Mouse (Mus musculus) myocyte (in vitro differentiated cells): ENCODE results near the gene Nectin1. TPM values are rescaled to one million over a fixed set of nuclear protein-coding genes. Genes with fewer than 3 reads are reported as not detected.

ENCODE experiments used
- H3K27me3 ChIP-seq: one replicate; pipeline ENCODE4 v1.6.1; 2011; ENCODE audit not compliant: control insufficient read depth, insufficient read depth, insufficient read length
- H3K36me3 ChIP-seq: one replicate; pipeline ENCODE4 v1.6.1; 2011; ENCODE audit not compliant: control insufficient read depth, insufficient read depth
- H3K4me2 ChIP-seq: one replicate; pipeline ENCODE4 v1.6.1; 2011; ENCODE audit warnings: low read depth, control low read depth
- H3K4me3 ChIP-seq: one replicate; pipeline ENCODE4 v1.5.1; 2011; ENCODE audit warnings: mild to moderate bottlenecking, control low read depth, moderate library complexity
- H3K79me2 ChIP-seq: one replicate; pipeline ENCODE4 v1.6.1; 2011; ENCODE audit not compliant: control insufficient read depth, insufficient read depth
- H3ac ChIP-seq: one replicate; pipeline ENCODE4 v1.6.1; 2011; ENCODE audit not compliant: control insufficient read depth, insufficient read length
- CEBPB ChIP-seq: IDR thresholded peaks from 2 replicates; pipeline ENCODE4 v1.6.1; 2011; ENCODE audit warnings: mild to moderate bottlenecking, moderate library complexity; ENCODE audit not compliant: poor library complexity, insufficient read depth, severe bottlenecking
- E2F4 ChIP-seq: IDR thresholded peaks from one replicate; pipeline ENCODE4 v1.6.1; 2011; ENCODE audit warnings: mild to moderate bottlenecking, control low read depth, moderate library complexity; ENCODE audit not compliant: insufficient read depth
- MAX ChIP-seq: IDR thresholded peaks from one replicate; pipeline ENCODE4 v1.6.1; 2011; ENCODE audit warnings: low read depth, mild to moderate bottlenecking, control low read depth
- MYOD1 ChIP-seq, 3 experiments: IDR thresholded peaks; one replicate each; pipeline ENCODE4 v1.6.1; 2011; ENCODE audit warnings: control low read depth in 2 of 3, low read depth in 2 of 3, mild to moderate bottlenecking in 2 of 3, moderate library complexity in 1 of 3; ENCODE audit not compliant: insufficient read length in 2 of 3, control insufficient read depth in 1 of 3
- MYOG ChIP-seq, 3 experiments: IDR thresholded peaks; one replicate each; pipeline ENCODE4 v1.6.1; 2011; ENCODE audit warnings: control low read depth in 2 of 3, low read depth in 2 of 3, mild to moderate bottlenecking in 2 of 3; ENCODE audit not compliant: insufficient read length in 2 of 3, control insufficient read depth in 1 of 3, insufficient read depth in 1 of 3
- POLR2A ChIP-seq: IDR thresholded peaks from one replicate; pipeline ENCODE4 v1.6.1; 2011; ENCODE audit warnings: low read depth, mild to moderate bottlenecking, control low read depth, moderate library complexity; ENCODE audit not compliant: insufficient read length
- POLR2AphosphoS2 ChIP-seq: IDR thresholded peaks from one replicate; pipeline ENCODE4 v1.6.1; 2011; ENCODE audit warnings: low read depth, control low read depth; ENCODE audit not compliant: insufficient read length
- REST ChIP-seq: IDR thresholded peaks from one replicate; pipeline ENCODE4 v1.6.1; 2011; ENCODE audit warnings: mild to moderate bottlenecking, control low read depth, moderate library complexity; ENCODE audit not compliant: insufficient read depth, insufficient read length
- SRF ChIP-seq: IDR thresholded peaks from one replicate; pipeline ENCODE4 v1.6.1; 2011; ENCODE audit warnings: low read depth; ENCODE audit not compliant: control insufficient read depth, insufficient read length
- TCF12 ChIP-seq: IDR thresholded peaks from one replicate; pipeline ENCODE4 v1.6.1; 2011; ENCODE audit warnings: mild to moderate bottlenecking, control low read depth; ENCODE audit not compliant: poor library complexity, insufficient read depth, severe bottlenecking
- TCF3 ChIP-seq: IDR thresholded peaks from one replicate; pipeline ENCODE4 v1.6.1; 2011; ENCODE audit warnings: low read depth, control low read depth; ENCODE audit not compliant: insufficient read length
- USF1 ChIP-seq: IDR thresholded peaks from one replicate; pipeline ENCODE4 v1.6.1; 2011; ENCODE audit warnings: low read depth, mild to moderate bottlenecking, control low read depth, moderate library complexity
- polyA plus RNA-seq: library from polyadenylated mRNA; unstranded; fragments of >200 nt; fragmentation: generic; extraction: Trizol; gene quantifications from one replicate; pipeline ENCODE4 v1.2.1, GENCODE M21; 2012; ENCODE audit warnings: missing spikeins

The Nectin1 gene
- polyA plus RNA-seq, 1 experiment = 2.2 TPM

DNA sequence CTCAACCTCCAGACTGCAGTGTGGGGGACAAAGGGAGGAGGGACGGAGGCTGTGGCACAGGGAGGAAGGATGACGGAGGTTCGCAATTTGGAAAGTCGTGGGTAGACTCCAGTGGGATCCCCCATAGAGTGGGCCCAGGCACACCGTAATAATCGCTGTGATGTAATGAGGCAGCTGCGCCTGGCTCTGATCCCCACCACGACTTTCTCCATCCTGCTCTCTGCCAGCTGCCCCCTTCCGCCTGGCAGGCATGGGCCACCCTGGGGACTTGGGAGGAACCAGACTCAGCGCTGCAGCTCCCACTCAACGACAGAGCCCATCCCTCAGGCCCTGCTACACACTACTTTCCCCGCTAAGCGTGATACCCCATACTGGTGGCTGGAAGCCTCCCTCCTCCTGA is 90.5 kb downstream of the Nectin1 start:
- Histone ChIP-seq H3K36me3 (no peaks in the 10 kb centered on the region), H3ac (no peak overlapping the region), H3K79me2 (no peaks in the 10 kb centered on the region), H3K4me3 (no peak overlapping the region), H3K27me3 (no peaks in the 10 kb centered on the region), H3K4me2 (no peak overlapping the region)
- TF ChIP-seq MYOD1 (IDR thresholded peaks at IDR 0.05; ENCODE audit: control insufficient read depth in 1 of 3, insufficient read length in 2 of 3, low read depth in 2 of 3) = no peak
- no peak for TF ChIP-seq TCF12
- no peak for TF ChIP-seq USF1
- TF ChIP-seq E2F4 = no peak
- TF ChIP-seq MAX = no peak
- TF ChIP-seq TCF3 = no peak
- no peak for TF ChIP-seq MYOG (IDR thresholded peaks at IDR 0.05; ENCODE audit: control insufficient read depth in 1 of 3, insufficient read depth in 1 of 3, insufficient read length in 2 of 3, low read depth in 2 of 3)
- no peak for TF ChIP-seq REST
- no peak for TF ChIP-seq CEBPB
- no peak for TF ChIP-seq POLR2AphosphoS2
- no peak for TF ChIP-seq POLR2A
- no peak for TF ChIP-seq SRF

DNA sequence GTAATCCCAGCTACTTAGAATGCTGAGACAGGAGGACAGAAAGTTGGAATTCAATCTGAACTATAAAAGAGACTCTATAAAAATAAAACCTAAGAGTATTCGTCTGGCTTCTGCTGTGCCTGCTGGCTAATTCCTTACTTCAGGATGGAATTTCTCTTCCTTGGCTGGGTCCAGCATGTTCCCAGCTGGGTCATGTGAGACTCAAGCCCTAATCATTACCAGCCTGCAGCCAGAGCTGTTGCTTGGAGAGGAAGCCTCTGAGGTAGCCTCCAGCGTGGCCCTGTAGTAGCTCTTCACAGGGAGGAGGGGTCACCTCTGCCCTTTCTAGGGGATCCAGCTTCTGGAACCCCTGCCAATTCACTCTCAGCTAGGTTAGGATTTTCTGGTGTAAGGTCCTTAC is 94.8 kb downstream of the Nectin1 start:
- no peaks in the 10 kb centered on the region for H3K36me3 ChIP-seq
- H3K27me3 ChIP-seq = peaks cover 19% of the 10 kb centered on the region
- no peak for TF ChIP-seq MAX
- TF ChIP-seq MYOD1 (IDR thresholded peaks at IDR 0.05; ENCODE audit: control insufficient read depth in 1 of 3, insufficient read length in 2 of 3, low read depth in 2 of 3) = no peak
- TF ChIP-seq USF1 = no peak
- TF ChIP-seq POLR2AphosphoS2 = no peak
- TF ChIP-seq MYOG (IDR thresholded peaks at IDR 0.05; ENCODE audit: control insufficient read depth in 1 of 3, insufficient read depth in 1 of 3, insufficient read length in 2 of 3, low read depth in 2 of 3) = no peak
- TF ChIP-seq TCF3 = no peak
- TF ChIP-seq POLR2A = no peak
- no peak for TF ChIP-seq SRF
- TF ChIP-seq REST = no peak
- no peak for TF ChIP-seq TCF12
- no peak for TF ChIP-seq E2F4
- TF ChIP-seq CEBPB = no peak
- H3K4me2 ChIP-seq = no peak overlapping the region
- H3K4me3 ChIP-seq = no peak overlapping the region
- no peak overlapping the region for H3ac ChIP-seq
- H3K79me2 ChIP-seq = no peaks in the 10 kb centered on the region

DNA sequence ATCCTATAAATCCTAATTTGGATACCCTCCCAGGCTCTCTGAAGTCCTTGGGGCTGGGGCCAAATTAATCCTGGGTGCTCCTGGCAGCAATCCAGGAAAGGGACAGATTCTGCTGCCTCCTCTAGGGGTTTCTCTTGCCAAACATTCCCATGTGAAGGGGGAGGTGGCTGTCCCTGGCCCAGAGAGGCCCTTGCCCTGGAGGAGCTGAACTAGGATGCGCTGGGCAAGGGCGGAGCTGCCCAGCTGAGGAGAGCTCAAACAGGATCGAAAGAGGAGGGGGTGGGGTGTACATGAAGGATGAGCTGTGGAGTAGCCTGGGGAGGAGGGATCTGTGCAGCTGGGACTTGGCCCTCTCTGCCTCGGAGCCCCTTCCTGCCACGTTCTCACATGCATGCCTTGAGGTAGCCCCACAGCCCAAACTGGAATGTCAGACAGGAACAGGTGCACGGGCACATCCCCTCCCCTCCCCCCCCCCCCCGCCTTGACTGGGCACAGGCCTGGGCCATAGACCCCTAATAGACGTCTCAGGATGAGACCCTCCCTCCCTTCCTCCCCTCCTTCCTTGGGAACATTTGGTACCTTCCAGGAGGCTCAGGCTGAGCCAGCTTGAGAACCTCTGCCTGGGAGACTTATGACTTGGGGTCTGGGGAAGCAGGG is 99.3 kb downstream of the Nectin1 start:
- no peak overlapping the region for H3K4me2 ChIP-seq
- peaks cover 30% of the 10 kb centered on the region for H3K27me3 ChIP-seq
- H3K79me2 ChIP-seq = no peaks in the 10 kb centered on the region
- no peak overlapping the region for H3ac ChIP-seq
- H3K36me3 ChIP-seq = no peaks in the 10 kb centered on the region
- no peak overlapping the region for H3K4me3 ChIP-seq
- TF ChIP-seq E2F4 = no peak

DNA sequence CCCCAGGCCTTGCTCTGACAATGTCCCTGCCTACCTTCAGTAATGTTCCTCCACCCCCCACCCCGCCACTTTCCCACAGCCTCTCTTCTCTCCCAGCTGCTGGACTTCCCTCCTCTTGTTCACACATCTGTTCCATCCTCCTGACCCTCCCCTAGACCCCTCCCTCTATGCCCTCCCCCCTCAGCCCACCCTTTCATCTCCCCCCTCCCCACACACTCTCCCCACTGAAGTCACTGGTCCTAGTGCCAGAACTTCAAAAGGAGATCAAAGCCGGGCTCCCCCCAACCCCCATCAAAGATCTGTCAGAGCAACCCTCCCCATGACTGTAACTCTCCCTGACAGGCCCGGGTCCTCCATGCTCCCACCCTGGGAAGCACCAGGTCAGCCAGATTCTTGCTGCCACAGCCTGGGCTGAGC is 99.9 kb downstream of the Nectin1 start:
- peaks cover 30% of the 10 kb centered on the region for H3K27me3 ChIP-seq
- TF ChIP-seq MAX (no peak), TCF3 (no peak), MYOG (IDR thresholded peaks at IDR 0.05; ENCODE audit: control insufficient read depth in 1 of 3, insufficient read depth in 1 of 3, insufficient read length in 2 of 3, low read depth in 2 of 3) (no peak), POLR2AphosphoS2 (no peak), SRF (no peak), REST (no peak), USF1 (no peak), CEBPB (no peak), POLR2A (no peak), MYOD1 (IDR thresholded peaks at IDR 0.05; ENCODE audit: control insufficient read depth in 1 of 3, insufficient read length in 2 of 3, low read depth in 2 of 3) (no peak), E2F4 (no peak)
- no peak overlapping the region for H3K4me3 ChIP-seq
- no peaks in the 10 kb centered on the region for H3K36me3 ChIP-seq
- H3K4me2 ChIP-seq = no peak overlapping the region
- H3ac ChIP-seq = no peak overlapping the region
- H3K79me2 ChIP-seq = no peaks in the 10 kb centered on the region

DNA sequence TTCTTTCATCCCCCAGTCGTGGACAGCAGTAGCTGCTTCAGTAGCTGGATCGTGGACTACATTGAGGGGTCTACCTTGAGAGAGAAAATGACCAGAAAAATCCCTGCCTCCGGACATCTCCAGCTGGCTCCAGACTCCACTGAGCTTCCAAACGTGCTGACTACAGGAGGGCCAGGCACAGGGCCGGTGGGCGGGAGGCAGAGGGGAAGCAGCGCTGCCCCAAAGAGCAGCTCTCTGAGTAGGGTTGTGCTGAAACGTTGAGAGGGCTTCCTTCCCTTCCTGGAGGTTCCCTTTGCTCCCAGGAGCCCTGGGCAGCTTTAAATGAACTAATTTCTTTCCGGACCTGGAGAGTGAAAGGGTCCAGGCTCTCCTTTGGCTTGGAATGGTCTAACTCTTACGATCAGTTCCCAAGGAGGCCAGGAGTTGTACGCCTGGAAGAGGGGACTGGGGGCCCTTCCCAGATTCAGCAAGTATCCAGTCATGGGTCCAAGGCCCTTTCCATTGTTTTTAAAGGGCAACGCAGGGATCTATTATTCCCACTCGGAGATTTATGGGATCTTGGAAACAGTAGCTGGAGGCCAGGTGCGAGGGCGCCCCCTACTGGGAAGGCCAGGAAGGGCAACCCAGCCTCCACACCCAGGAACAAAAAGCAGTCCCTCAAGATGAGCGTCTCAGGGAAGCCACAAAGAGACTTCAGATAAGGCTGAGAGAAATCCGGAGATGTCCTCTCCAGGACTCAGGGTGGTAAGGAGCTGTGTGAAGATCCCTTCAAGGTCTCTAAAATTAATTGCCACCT is 102.1 kb downstream of the Nectin1 start:
- no peaks in the 10 kb centered on the region for H3K36me3 ChIP-seq
- H3K79me2 ChIP-seq = no peaks in the 10 kb centered on the region
- H3K4me2 ChIP-seq = no peak overlapping the region
- TF ChIP-seq SRF (no peak), TCF12 (no peak), TCF3 (no peak), CEBPB (no peak), MYOD1 (IDR thresholded peaks at IDR 0.05; ENCODE audit: control insufficient read depth in 1 of 3, insufficient read length in 2 of 3, low read depth in 2 of 3) (no peak), REST (no peak), POLR2AphosphoS2 (no peak), MAX (no peak), POLR2A (no peak), MYOG (IDR thresholded peaks at IDR 0.05; ENCODE audit: control insufficient read depth in 1 of 3, insufficient read depth in 1 of 3, insufficient read length in 2 of 3, low read depth in 2 of 3) (no peak), USF1 (no peak), E2F4 (no peak)
- H3K27me3 ChIP-seq = peaks cover 24% of the 10 kb centered on the region
- H3K4me3 ChIP-seq = no peak overlapping the region
- H3ac ChIP-seq = no peak overlapping the region
